Mouse (Mus musculus): ENCODE data around the gene Fbxw24. TPM values are rescaled to one million over a fixed set of nuclear protein-coding genes. Genes with fewer than 3 reads are reported as not detected.

Fbxw24 gene
- polyA plus RNA-seq, 1 experiment from 2014 or later = not detected

Other genes with a start within 250 kb of the Fbxw24 start
- gene Fbxw22, start 221.8 kb downstream of the Fbxw24 start, polyA plus RNA-seq (2015; fragmentation: Nextera tagmentation; extraction: Ambion mirVana) = not detected in 2 replicates
- gene Fbxw16, start 176.9 kb downstream of the Fbxw24 start, polyA plus RNA-seq (2015; fragmentation: Nextera tagmentation; extraction: Ambion mirVana) = not detected in 2 replicates
- gene Fbxw19, start 130.2 kb downstream of the Fbxw24 start, polyA plus RNA-seq (2015; fragmentation: Nextera tagmentation; extraction: Ambion mirVana) = not detected in 2 replicates
- gene Fbxw15, start 57.8 kb downstream of the Fbxw24 start, polyA plus RNA-seq (2015; fragmentation: Nextera tagmentation; extraction: Ambion mirVana) = not detected in 2 replicates
- not detected in 2 replicates for gene Fbxw25, start 38.6 kb upstream of the Fbxw24 start, polyA plus RNA-seq (2015; fragmentation: Nextera tagmentation; extraction: Ambion mirVana)
- not detected in 2 replicates for gene Fbxw18, start 76.6 kb upstream of the Fbxw24 start, polyA plus RNA-seq (2015; fragmentation: Nextera tagmentation; extraction: Ambion mirVana)
- not detected in 2 replicates for gene Fbxw26, start 120.0 kb upstream of the Fbxw24 start, polyA plus RNA-seq (2015; fragmentation: Nextera tagmentation; extraction: Ambion mirVana)
- not detected in 2 replicates for gene Fbxw27, start 164.6 kb upstream of the Fbxw24 start, polyA plus RNA-seq (2015; fragmentation: Nextera tagmentation; extraction: Ambion mirVana)
- gene Spink8, start 186.2 kb upstream of the Fbxw24 start, polyA plus RNA-seq (2015; fragmentation: Nextera tagmentation; extraction: Ambion mirVana) = 0.18 TPM in 1 of 2 replicates, not detected in the other
- 58.5 and 61.0 TPM in 2 replicates for gene Nme6, start 206.7 kb upstream of the Fbxw24 start, polyA plus RNA-seq (2015; fragmentation: Nextera tagmentation; extraction: Ambion mirVana)
- gene Camp, start 223.6 kb upstream of the Fbxw24 start, polyA plus RNA-seq (2015; fragmentation: Nextera tagmentation; extraction: Ambion mirVana) = 17.3 and 22.6 TPM in 2 replicates
- gene Cdc25a, start 249.5 kb upstream of the Fbxw24 start, polyA plus RNA-seq (2015; fragmentation: Nextera tagmentation; extraction: Ambion mirVana) = 26.0 and 26.6 TPM in 2 replicates